In genomic region chr2:155991151-155991550, GRCm38 (mm10) we compare ENCODE assay signal across 18 mouse cellular contexts. TPM values are rescaled to one million over a fixed set of nuclear protein-coding genes. Genes with fewer than 3 reads are reported as not detected.
A peak's percentile ranks its signal among the peaks of the same experiment; 100 is the strongest.
DNase-seq lines count a peak whose midpoint lies in the region; ATAC-seq lines count a peak whose summit lies in the region.
"Had no signal": no experiment of that assay in that cellular context is flagged by ENCODE, and none has a peak within 500 bp of the region (broad histone marks: within the 10 kb centered on the region; RNA-seq: fewer than 3 reads in every experiment).

No protein-coding gene starts in this region.

- no peaks in the 10 kb centered on the region for H3K9me3 ChIP-seq in hindbrain, embryonic 13.5 days
- no peaks in the 10 kb centered on the region for H3K9me3 ChIP-seq in hindbrain, embryonic 14.5 days (ENCODE audit: control insufficient read depth, low read length)
- H3K9me3 ChIP-seq in liver, embryonic 12.5 days (replicated peaks): no peaks in the 10 kb centered on the region
- H3K9me3 ChIP-seq: forebrain, embryonic 10.5 days; neural tube, embryonic 15.5 days had no signal

- peak overlapping the region; percentile 35; the same call in 1 of the 2 replicates for H3K9ac ChIP-seq in hindbrain, embryonic 13.5 days
- H3K9ac ChIP-seq in hindbrain, embryonic 14.5 days: no peak overlapping the region
- H3K9ac ChIP-seq in liver, embryonic 12.5 days: peak overlapping the region; percentile 78
- H3K9ac ChIP-seq: neural tube, embryonic 15.5 days had no signal

- peaks cover 99% of the 10 kb centered on the region for H3K36me3 ChIP-seq in hindbrain, embryonic 13.5 days
- peaks cover 99% of the 10 kb centered on the region for H3K36me3 ChIP-seq in hindbrain, embryonic 14.5 days (replicated peaks; ENCODE audit: control insufficient read depth, insufficient read depth)
- H3K36me3 ChIP-seq in liver, embryonic 12.5 days: peaks cover 98% of the 10 kb centered on the region

- H3K27ac ChIP-seq in hindbrain, embryonic 13.5 days: no peak overlapping the region
- no peak overlapping the region for H3K27ac ChIP-seq in hindbrain, embryonic 14.5 days
- peak overlapping the region; percentile 93 for H3K27ac ChIP-seq in liver, embryonic 12.5 days
- H3K27ac ChIP-seq: forebrain, embryonic 10.5 days; neural tube, embryonic 15.5 days had no signal

- H3K4me1 ChIP-seq in hindbrain, embryonic 13.5 days (replicated peaks): no peaks in the 10 kb centered on the region
- H3K4me1 ChIP-seq in hindbrain, embryonic 14.5 days (replicated peaks; ENCODE audit: control insufficient read depth, insufficient read depth, low read length): no peaks in the 10 kb centered on the region
- peaks cover 90% of the 10 kb centered on the region for H3K4me1 ChIP-seq in liver, embryonic 12.5 days
- H3K4me1 ChIP-seq: forebrain, embryonic 10.5 days; neural tube, embryonic 15.5 days had no signal

- no peaks in the 10 kb centered on the region for H3K27me3 ChIP-seq in hindbrain, embryonic 13.5 days
- no peaks in the 10 kb centered on the region for H3K27me3 ChIP-seq in hindbrain, embryonic 14.5 days (ENCODE audit: control insufficient read depth, insufficient read depth, low read length)
- no peaks in the 10 kb centered on the region for H3K27me3 ChIP-seq in liver, embryonic 12.5 days (replicated peaks)
- H3K27me3 ChIP-seq: neural tube, embryonic 15.5 days had no signal

- no peak for ATAC-seq in hindbrain, embryonic 13.5 days (ENCODE audit: low FRiP score)
- no peak for ATAC-seq in hindbrain, embryonic 14.5 days (ENCODE audit: low FRiP score)
- ATAC-seq in liver, embryonic 12.5 days: no peak

- DNase-seq in hindbrain, embryonic 14.5 days (ENCODE audit: low spot score): no peak
- peak; percentile 54 for DNase-seq in cerebellum, adult 11-12 months
- peak; percentile 63 for DNase-seq in cerebellum, adult 9-11 months
- no peak for DNase-seq in layer of hippocampus, postnatal 25 days (ENCODE audit: extremely low spot score in 1 of 2, low spot score in 1 of 2)
- no peak for DNase-seq in spleen, adult 12 weeks (ENCODE audit: low spot score)
- DNase-seq: adrenal gland, postnatal 36 days; kidney, adult 8-10 months; lung, adult 18-20 months had no signal

- WGBS in hindbrain, embryonic 13.5 days: 97% methylated on average over 10 of the region's 10 CpGs
- 99% methylated on average over 10 of the region's 10 CpGs for WGBS in hindbrain, embryonic 14.5 days
- 82% methylated on average over 10 of the region's 10 CpGs for WGBS in liver, embryonic 12.5 days (ENCODE audit: insufficient replicate concordance)

- no peak overlapping the region for H3K4me2 ChIP-seq in hindbrain, embryonic 13.5 days
- no peak overlapping the region for H3K4me2 ChIP-seq in hindbrain, embryonic 14.5 days (replicated peaks)
- peak overlapping the region; percentile 82 for H3K4me2 ChIP-seq in liver, embryonic 12.5 days
- H3K4me2 ChIP-seq: neural tube, embryonic 15.5 days had no signal

- no peak overlapping the region for H3K4me3 ChIP-seq in hindbrain, embryonic 13.5 days
- no peak overlapping the region for H3K4me3 ChIP-seq in hindbrain, embryonic 14.5 days (replicated peaks; ENCODE audit: low read length)
- H3K4me3 ChIP-seq in liver, embryonic 12.5 days: peak overlapping the region; percentile 63
- H3K4me3 ChIP-seq: forebrain, embryonic 10.5 days; neural tube, embryonic 15.5 days had no signal

RNA-seq across cellular contexts. Expression of gene 6430550D23Rik, which starts 16.6 kb away (rescaled TPM):
- 1.8 and 2.4 TPM in 2 replicates for polyA plus RNA-seq in hindbrain, embryonic 13.5 days (2015; fragmentation: Nextera tagmentation; extraction: Ambion mirVana)
- 2.6 and 2.8 TPM in 2 replicates for polyA plus RNA-seq in hindbrain, embryonic 14.5 days (2014; fragmentation: Nextera tagmentation; extraction: Ambion mirVana)
- 1.3 and 1.6 TPM in 2 replicates for polyA plus RNA-seq in liver, embryonic 12.5 days (2016; fragmentation: Nextera tagmentation; extraction: Ambion mirVana)
- total RNA-seq in layer of hippocampus, postnatal 25 days (2021): 1 to 10 TPM; 1.8 to 2.6 TPM

RNA-seq across cellular contexts. Expression of gene Ergic3, which starts 16.7 kb away (rescaled TPM):
- 371 and 377 TPM in 2 replicates for polyA plus RNA-seq in hindbrain, embryonic 13.5 days (2015; fragmentation: Nextera tagmentation; extraction: Ambion mirVana)
- 459 and 462 TPM in 2 replicates for polyA plus RNA-seq in hindbrain, embryonic 14.5 days (2014; fragmentation: Nextera tagmentation; extraction: Ambion mirVana)
- polyA plus RNA-seq in liver, embryonic 12.5 days (2016; fragmentation: Nextera tagmentation; extraction: Ambion mirVana): 100 and 104 TPM in 2 replicates
- 100 to 1,000 TPM; 174 to 223 TPM for total RNA-seq in layer of hippocampus, postnatal 25 days (2021)

RNA-seq across cellular contexts. Expression of gene Cep250, which starts 34.9 kb away (rescaled TPM):
- polyA plus RNA-seq in hindbrain, embryonic 13.5 days (2015; fragmentation: Nextera tagmentation; extraction: Ambion mirVana): 18.1 and 18.7 TPM in 2 replicates
- polyA plus RNA-seq in hindbrain, embryonic 14.5 days (2014; fragmentation: Nextera tagmentation; extraction: Ambion mirVana): 11.9 and 14.2 TPM in 2 replicates
- polyA plus RNA-seq in liver, embryonic 12.5 days (2016; fragmentation: Nextera tagmentation; extraction: Ambion mirVana): 20.7 and 21.4 TPM in 2 replicates
- 10 to 100 TPM; 14.3 to 18.9 TPM for total RNA-seq in layer of hippocampus, postnatal 25 days (2021)

RNA-seq across cellular contexts. Expression of gene Gdf5, which starts 46.0 kb away (rescaled TPM):
- 2.0 and 3.6 TPM in 2 replicates for polyA plus RNA-seq in hindbrain, embryonic 13.5 days (2015; fragmentation: Nextera tagmentation; extraction: Ambion mirVana)
- 2.3 and 3.1 TPM in 2 replicates for polyA plus RNA-seq in hindbrain, embryonic 14.5 days (2014; fragmentation: Nextera tagmentation; extraction: Ambion mirVana)
- polyA plus RNA-seq in liver, embryonic 12.5 days (2016; fragmentation: Nextera tagmentation; extraction: Ambion mirVana): 0.07 and 0.23 TPM in 2 replicates
- under 1 TPM in 1 of 2 experiments, not detected in 1; 0.10 TPM for total RNA-seq in layer of hippocampus, postnatal 25 days (2021)
- total RNA-seq: MEL had no signal

RNA-seq across cellular contexts. Expression of gene Gm15557, which starts 50.6 kb away (rescaled TPM):
- 0.16 TPM in 1 of 2 replicates, not detected in the other for polyA plus RNA-seq in hindbrain, embryonic 13.5 days (2015; fragmentation: Nextera tagmentation; extraction: Ambion mirVana)
- polyA plus RNA-seq in hindbrain, embryonic 14.5 days (2014; fragmentation: Nextera tagmentation; extraction: Ambion mirVana): not detected in 2 replicates
- polyA plus RNA-seq in liver, embryonic 12.5 days (2016; fragmentation: Nextera tagmentation; extraction: Ambion mirVana): not detected in 2 replicates
- total RNA-seq in layer of hippocampus, postnatal 25 days (2021): not detected
- total RNA-seq: adrenal gland, postnatal 36 days; heart, adult 18-20 months; heart, postnatal 4 days; layer of hippocampus, adult 18-20 months; left cerebral cortex, postnatal 10 days; MEL had no signal
- polyA plus RNA-seq: embryonic facial prominence, embryonic 11.5 days; forebrain, embryonic 10.5 days; neural tube, embryonic 15.5 days had no signal

Comparison
In these comparisons a context has a peak if more than half of its experiments do, and no peak if none do; other contexts are left out.
1. DNase-seq: peak in cerebellum, adult 11-12 months (single experiment) and cerebellum, adult 9-11 months (single experiment); none in hindbrain, embryonic 14.5 days (single experiment), layer of hippocampus, postnatal 25 days (0 of 2) and spleen, adult 12 weeks (single experiment).